Mouse (Mus musculus) layer of hippocampus, postnatal 25 days (tissue): ENCODE measurements around the gene Hmgn3. TPM values are rescaled to one million over a fixed set of nuclear protein-coding genes. Genes with fewer than 3 reads are reported as not detected.

Experiments used
- DNase-seq, 2 experiments: peaks; one replicate each; pipeline ENCODE4 v3.0.0; 2022; ENCODE audit warnings: mixed read lengths in 2 of 2, low spot score in 1 of 2; ENCODE audit errors: extremely low spot score in 1 of 2
- total RNA-seq, 2 experiments: library from RNA; stranded (reverse); gene quantifications; 2 replicates each; pipeline ENCODE4 v1.2.3; 2021

Hmgn3 gene
- total RNA-seq, 2 experiments from 2014 or later: 88.5 to 103 TPM

GRCm38 (mm10) chr9:83101691-83102090 is 44.8 kb downstream of the Hmgn3 start:
- no peak for DNase-seq

DNA sequence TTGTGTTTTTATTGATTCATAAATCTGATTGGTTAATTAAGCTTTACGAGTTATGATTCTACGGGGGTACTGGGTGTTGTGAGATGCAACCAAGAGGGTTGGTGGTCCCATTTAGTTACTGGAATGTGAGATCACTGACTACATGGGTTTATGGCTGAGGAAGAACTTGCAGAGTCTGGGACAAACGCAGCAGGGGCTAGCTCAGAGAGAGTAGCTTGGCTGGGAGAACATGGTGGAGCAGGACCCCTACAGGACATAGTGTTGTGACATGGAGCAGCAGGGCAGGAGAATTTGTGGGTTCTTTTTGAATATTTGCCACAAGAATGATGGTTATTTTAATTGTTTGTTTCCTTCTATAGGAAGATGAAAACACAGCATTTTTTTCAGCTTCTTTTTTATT is 45.7 kb downstream of the Hmgn3 start:
- DNase-seq: no peak

GRCm38 (mm10) chr9:83098652-83099307 is 47.7 kb downstream of the Hmgn3 start:
- DNase-seq: no peak

GRCm38 (mm10) chr9:83097816-83098215 is 48.7 kb downstream of the Hmgn3 start:
- no peak for DNase-seq

DNA sequence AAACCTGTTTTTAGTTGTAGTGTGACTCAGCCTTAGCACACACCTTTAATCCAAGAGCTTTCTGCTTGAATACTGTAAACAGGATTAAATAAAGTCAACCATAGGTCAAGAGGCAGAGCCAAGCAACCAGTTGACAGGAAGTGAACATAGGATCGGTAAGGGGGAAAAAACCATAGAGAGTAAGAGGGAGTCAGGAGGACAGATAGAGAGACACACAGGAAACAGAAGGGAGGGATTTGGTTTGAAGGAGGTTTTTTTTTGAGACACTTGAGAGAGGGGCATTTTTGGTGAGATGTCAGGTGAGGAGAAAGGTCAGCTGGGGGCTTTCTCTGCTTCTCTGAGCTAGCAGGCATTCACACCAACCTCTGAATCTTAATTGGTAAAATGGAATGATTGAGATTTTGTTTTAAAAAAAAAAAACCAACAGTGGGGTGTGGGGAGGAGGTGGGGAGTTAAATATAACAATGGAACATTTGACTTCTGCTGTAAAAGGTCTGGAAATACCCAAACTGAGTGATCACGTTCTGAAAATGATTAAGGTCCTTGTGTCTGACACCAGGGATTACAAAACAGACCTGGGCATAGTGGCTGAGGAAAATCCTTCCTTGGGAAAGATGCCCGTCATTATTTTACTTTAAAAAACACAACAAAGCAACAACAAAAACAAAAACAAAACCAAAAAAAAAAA is 51.7 kb downstream of the Hmgn3 start:
- no peak for DNase-seq

GRCm38 (mm10) chr9:83083790-83084469 is 62.6 kb downstream of the Hmgn3 start:
- DNase-seq: no peak

GRCm38 (mm10) chr9:83083091-83083490 is 63.4 kb downstream of the Hmgn3 start:
- DNase-seq: no peak

- no peak for DNase-seq
Observed at GRCm38 (mm10) chr9:83082296-83082695, 64.2 kb downstream of the Hmgn3 start.

DNA sequence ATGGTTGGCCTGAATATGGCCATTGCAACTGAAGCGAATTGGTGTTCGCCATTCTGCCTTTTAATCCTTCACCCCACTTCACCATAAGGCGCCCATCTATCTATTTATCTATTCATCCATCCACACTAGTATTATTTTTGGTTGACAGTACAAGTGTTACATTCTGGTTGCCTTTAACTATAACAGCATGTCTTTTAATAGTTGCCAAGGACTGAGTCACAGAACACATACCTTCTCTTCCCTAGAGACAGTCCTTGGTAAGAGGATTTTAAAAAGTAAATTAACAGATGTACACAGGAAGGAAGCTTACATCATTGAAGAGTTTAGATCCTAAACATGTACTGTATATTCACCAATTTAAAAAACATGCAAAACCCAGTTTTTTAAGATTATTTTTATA is 66.8 kb downstream of the Hmgn3 start:
- DNase-seq: no peak

DNA sequence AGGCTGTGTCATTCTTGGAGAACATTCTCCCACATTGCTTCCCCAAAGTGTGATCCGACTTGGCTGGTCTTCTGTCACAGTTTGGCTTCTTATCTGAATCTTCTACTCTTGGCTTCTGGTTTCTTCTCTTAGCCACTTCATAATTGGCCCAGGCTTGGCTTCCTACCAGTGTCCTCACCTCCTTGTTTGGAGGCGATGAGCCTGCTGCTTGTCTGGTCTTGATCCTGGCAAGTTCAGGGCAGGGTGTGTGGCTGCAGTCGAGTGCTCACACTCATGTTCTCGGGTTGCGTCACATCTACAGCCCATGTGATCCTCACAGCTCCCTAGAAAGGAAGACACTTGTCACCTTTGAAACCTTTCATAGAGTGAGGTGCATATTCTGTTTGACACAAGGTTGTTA is 78.2 kb downstream of the Hmgn3 start:
- no peak for DNase-seq

DNA sequence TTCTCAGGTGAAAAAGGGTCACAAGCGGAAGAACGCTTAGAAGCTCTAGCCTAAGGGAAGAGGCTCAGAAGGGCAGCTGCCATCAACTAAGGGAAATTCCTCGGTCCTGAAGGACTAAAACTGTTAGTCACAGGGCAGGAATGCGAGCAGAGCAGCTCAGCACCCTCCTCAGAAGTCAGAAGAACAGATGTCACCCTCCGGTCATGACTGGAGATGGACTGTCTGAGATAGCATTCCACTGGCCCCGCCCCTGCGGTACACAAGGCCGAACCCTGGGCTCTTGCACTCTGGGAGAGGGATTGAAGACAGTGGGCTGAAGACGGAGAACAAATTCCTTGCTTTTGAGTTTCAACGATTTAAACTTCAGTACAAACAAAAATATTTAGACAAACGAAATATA is 85.2 kb downstream of the Hmgn3 start:
- DNase-seq: no peak

Other genes starting within 250 kb of the Hmgn3 start
- 10 to 100 TPM; 53.2 to 69.8 TPM for gene Phip, start 171.2 kb downstream of the Hmgn3 start, total RNA-seq